Mouse (Mus musculus): Measurements from ENCODE around the gene Dysf.

Gene Dysf

DNA sequence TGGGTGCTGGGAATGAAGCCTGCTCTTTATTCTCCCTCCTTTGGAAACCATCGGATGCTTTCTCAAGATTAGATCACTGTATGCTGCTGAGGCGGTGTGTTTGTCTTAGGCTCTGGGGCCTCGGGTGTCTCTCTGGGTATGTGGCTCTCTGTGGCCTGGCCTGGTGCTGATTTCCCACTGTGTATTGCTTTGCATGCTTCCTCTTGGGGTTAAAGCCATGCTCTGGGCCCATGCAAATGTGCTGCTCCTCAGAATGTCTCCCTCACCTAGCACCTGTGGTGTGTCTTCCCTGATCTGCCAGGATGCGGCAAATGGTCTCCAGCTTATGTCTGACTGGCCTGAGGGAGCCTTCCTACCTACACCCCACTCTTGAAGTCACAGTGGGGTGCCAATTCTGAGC, 41.8 kb downstream of the Dysf start:
- DNase-seq (ENCODE audit: low spot score in 2 of 2), result no peak

- no peak for DNase-seq (ENCODE audit: low spot score in 2 of 2)
These were observed 42.6 kb downstream of the Dysf start for GRCm38 (mm10) chr6:84051032-84051431.

DNA sequence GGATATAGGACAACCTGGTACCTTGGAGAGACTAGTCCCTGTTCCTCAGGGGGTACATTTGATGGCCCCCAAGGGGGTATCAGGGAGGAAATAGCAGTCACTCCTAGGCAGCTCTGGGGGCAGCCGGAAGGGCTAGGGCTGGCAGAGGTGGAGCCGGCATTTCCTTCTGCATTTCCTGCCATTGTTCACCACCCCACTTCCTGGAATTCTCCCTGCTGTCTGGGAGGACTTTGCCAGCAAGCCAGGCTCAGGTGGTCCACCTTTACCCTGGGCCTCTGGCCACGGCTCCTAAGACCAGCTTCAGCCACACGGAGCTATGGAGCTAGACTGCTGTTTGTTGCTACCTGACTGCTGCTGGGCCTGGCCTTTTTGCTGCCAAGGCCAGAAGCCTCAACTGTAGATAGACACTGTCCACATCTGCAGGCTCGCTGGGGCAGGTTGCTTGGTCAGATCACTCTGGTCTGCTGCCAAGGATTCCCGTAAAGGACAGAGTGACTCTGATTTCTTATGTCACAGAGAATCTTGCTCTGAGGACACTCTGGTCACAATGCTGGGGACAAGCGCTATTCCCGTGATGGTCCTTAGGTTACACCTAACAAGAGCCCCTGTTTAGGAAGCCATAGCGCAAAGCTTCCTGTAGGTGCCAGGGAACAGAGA, 45.6 kb downstream of the Dysf start:
- no peak for DNase-seq (ENCODE audit: low spot score in 2 of 2)

GRCm38 (mm10) chr6:84055619-84056018, 47.2 kb downstream of the Dysf start:
- DNase-seq (ENCODE audit: low spot score in 2 of 2), result no peak

- DNase-seq (ENCODE audit: low spot score in 2 of 2), result no peak
These were observed 48.8 kb downstream of the Dysf start for GRCm38 (mm10) chr6:84057216-84057615.

DNA sequence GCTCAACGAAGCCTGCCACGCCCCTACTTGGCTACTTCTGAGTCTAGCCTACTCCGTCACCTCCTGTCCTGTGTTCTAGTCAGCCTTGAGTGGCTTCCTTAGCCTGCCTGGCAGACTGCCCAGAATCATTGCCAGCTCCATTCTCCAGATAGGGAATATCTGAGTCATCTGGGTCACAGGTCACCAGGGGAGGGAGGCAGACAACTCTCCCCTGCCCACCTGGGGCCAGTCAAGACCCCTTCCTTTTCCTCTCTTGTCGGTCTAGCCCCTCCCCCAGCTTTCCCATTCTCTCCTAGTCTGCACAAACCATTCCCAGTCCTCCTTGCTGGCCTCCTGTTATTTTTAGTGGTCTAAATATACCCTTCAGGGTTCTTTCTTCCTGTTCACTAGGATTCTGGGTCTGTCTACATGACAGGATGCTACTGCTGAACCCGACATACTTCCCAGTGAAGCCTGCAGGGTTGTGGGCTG, 50.3 kb downstream of the Dysf start:
- no peak for DNase-seq (ENCODE audit: low spot score in 2 of 2)

DNA sequence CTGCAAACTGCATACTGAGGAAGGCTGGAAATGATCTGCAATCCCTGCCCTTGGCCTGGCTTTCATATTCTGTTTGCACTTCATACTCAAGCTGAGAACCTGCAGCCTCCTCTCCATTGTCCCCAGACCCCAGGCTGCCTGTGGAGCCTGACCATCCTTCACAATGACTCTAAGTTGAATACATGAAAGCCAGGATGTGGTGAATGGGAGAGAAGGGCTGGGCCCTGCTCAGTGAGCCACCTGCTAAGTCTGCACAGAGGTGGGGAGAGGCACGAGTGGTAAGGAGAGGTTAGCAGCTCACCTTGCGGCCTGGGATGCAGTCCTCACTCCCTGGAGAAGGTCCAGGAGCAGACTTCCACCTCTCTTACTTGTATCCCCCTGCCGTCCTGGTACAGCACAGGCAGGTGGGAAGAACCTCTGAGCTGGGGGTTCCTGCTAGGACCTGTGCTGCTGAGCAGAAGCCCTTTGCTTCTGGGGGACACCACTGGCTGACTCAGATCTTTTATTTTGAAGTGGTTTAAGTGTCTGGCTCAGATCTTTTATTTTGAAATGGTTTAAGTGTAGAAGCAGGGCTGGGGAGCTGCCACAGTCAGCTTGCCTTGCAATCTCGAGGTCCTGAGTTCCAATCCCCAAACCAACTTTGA, 51.5 kb downstream of the Dysf start:
- no peak for DNase-seq (ENCODE audit: low spot score in 2 of 2)

DNA sequence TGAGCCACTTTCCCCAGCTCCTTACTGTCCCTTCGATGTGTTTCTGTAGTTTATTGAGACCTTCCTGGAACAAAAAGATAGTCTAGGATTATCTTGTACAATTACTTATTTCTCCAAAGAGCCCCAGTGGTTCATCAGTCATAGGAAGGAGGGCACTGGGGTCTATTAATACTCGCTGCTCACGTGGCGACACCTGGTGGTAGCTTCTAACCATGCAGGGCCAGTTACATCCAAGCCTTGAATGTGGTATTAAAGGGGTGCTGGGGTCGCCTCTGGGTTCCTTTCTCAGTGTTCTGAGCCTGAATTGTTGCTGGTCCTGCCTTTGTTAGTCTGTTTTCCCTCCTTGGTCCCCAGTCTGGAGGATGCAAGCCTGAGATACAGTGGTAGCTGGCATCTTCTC, 52.9 kb downstream of the Dysf start:
- peak; percentile 41 to 58 for DNase-seq (ENCODE audit: low spot score in 2 of 2)

GRCm38 (mm10) chr6:84062541-84062940, 54.2 kb downstream of the Dysf start:
- no peak for DNase-seq (ENCODE audit: low spot score in 2 of 2)

DNA sequence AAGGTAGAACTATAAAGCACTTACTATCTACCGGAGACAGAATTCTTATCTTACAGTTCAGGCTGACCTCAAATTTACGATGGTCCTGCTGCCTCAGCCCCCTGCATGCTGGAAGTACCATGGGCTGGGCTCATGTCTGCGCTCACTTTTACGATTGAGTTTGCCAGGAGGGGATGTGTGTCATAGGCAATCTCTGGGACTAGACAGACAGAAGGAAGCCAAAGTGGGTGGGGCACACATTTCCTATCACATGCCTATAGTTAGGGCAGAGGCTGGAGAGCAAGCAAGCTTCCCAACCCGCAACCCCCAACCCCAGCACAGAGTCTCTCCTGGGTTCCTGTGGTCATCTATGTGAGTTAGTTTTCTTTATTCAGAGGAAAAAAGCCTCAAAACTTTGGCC, 59.8 kb downstream of the Dysf start:
- DNase-seq (ENCODE audit: low spot score in 2 of 2), result no peak

DNA sequence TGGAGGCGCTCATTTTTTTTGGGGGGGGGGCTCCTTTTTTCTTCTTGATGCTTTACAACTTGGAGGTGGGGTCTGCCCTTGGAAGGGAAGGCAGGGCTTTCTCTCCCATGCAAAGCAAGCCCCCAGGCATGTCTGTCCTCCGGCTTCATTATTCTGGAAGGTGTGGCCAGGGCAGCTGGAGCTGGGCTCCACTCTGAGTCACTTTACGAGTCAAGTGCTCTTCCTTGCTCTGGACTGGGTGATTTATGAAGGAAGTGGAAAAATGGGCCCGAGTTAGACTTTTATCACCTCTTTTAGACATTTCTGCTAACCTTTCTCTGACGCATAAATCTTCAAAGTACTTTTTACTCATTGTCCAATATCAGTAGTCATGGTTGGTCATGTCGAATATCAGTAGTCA, 61.9 kb downstream of the Dysf start:
- no peak for DNase-seq (ENCODE audit: low spot score in 2 of 2)

- DNase-seq (ENCODE audit: low spot score in 2 of 2), result no peak
These were observed 64.2 kb downstream of the Dysf start for GRCm38 (mm10) chr6:84072574-84072973.

- DNase-seq (ENCODE audit: low spot score in 2 of 2), result no peak
These were observed 69.8 kb downstream of the Dysf start for GRCm38 (mm10) chr6:84078172-84078571.

DNA sequence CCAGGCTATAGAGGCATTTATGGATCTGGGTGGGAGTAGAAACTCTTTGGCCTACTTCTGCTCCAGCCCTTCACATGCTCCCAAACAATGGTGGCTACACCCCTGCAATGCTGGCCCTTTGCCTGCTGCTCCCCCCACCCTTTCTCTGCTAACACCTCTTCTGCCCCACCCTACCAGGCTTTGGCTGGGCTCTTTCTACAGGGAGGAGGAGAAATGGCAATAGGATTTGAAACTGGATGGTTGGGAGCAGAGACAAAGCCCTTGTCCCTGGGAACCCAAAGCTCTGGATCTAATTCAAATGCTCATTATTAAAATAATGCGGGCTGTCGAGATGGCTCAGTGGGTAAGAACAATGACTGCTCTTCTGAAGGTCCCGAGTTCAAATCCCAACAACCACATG, 72.2 kb downstream of the Dysf start:
- no peak for DNase-seq (ENCODE audit: low spot score in 2 of 2)

DNA sequence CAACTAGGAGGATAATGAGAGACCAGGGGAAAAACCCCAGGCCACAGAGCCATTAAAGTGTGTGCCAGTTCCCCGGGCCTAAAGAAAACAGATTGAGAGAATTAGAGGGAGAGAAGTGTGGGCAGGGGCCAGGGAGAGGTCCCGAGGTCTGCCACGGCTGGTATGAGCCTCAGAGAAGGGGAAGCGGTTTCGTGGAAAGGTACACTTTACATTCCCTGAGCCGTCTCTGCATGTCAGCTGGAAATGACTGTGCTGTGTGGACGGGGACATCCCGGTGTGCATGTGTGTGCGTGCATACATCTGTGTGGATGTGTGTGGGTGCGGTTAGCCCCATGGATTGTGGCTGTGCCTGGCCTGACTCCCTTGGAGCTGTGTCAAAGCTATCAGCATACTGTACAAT, 76.4 kb downstream of the Dysf start:
- DNase-seq (ENCODE audit: low spot score in 2 of 2), result no peak

- peak in 1 of 2 experiments; percentile 41 for DNase-seq (ENCODE audit: low spot score in 2 of 2)
These were observed 85.1 kb downstream of the Dysf start for GRCm38 (mm10) chr6:84093473-84093872.

- no peak for DNase-seq (ENCODE audit: low spot score in 2 of 2)
These were observed 86.1 kb downstream of the Dysf start for GRCm38 (mm10) chr6:84094536-84094935.

DNA sequence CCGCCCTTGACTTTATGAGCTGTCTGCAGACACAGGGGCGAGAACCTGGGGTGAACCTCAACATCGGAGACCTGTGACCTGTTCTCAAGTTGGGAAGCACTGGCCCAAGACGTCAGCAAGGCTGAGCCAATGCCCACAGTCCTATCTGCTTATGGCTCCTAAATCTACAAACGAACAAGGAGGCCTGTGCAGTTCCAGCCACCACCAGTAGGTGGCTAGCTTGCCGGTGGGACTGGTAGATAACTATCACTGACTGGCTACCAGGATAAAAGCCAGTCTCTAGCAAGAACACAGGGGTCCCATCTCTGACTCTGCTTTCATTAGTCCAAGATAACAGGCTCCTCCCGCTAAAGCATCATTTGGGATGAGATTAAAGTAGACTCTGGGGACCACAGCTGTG, 86.6 kb downstream of the Dysf start:
- peak; percentile 70 to 87 for DNase-seq (ENCODE audit: low spot score in 2 of 2)

GRCm38 (mm10) chr6:84095882-84096281, 87.5 kb downstream of the Dysf start:
- DNase-seq (ENCODE audit: low spot score in 2 of 2), result peak in 1 of 2 experiments; percentile 68

- no peak for DNase-seq (ENCODE audit: low spot score in 2 of 2)
These were observed 93.6 kb downstream of the Dysf start for GRCm38 (mm10) chr6:84102002-84102401.

GRCm38 (mm10) chr6:84105148-84106022, 97.0 kb downstream of the Dysf start:
- peak in 1 of 2 experiments; percentile 55 for DNase-seq (ENCODE audit: low spot score in 2 of 2)

- DNase-seq (ENCODE audit: low spot score in 2 of 2), result no peak
These were observed 97.7 kb downstream of the Dysf start for GRCm38 (mm10) chr6:84106082-84106481.

DNA sequence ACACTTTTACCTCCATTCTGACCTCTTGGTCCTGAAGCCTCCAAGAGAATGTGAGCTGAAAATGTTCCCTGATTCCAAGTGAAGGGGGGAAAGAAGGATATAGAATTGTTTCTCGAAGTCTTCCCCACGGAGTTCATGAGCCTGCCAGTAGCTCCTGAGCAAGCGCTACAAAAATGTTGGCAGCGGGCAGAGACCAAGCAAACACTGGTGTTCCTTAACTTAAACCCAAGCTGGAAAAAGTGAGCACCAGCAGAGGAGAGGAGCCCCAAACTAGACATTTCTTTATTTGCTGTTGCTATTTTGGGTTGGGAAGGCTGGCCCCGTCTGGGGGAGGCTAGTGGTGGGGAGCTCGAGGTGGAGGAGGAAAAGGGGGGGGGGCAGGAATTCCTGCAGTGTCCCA, 102.0 kb downstream of the Dysf start:
- DNase-seq (ENCODE audit: low spot score in 2 of 2), result no peak

All from cerebellum, postnatal 4 days (tissue).